Mouse (Mus musculus) heart, postnatal 0 days (tissue): ENCODE measurements around the gene Inpp5d. TPM values are rescaled to one million over a fixed set of nuclear protein-coding genes. Genes with fewer than 3 reads are reported as not detected.
A peak's percentile ranks its signal among the peaks of the same experiment; 100 is the strongest.

Source experiments
- ATAC-seq: fragments of 200-750 bp; cut with Nextera tagmentation; 2 replicates; pipeline ENCODE4 v1.8.0; 2017; ENCODE audit warnings: low read depth, moderate number of reproducible peaks, moderate library complexity; ENCODE audit not compliant: insufficient read depth
- DNase-seq: peaks from one replicate; pipeline ENCODE4 v3.0.0-alpha.2; 2016; ENCODE audit warnings: low spot score
- H3K27ac ChIP-seq: fragments of 300-500 bp; sonication (generic); 2 replicates; pipeline ENCODE4 v1.5.1; 2014; ENCODE audit warnings: low read depth, mild to moderate bottlenecking
- H3K27me3 ChIP-seq: fragments of 300-500 bp; sonication (generic); 2 replicates; pipeline ENCODE4 v1.6.1; 2014; ENCODE audit warnings: low read length, mixed read lengths; ENCODE audit not compliant: control insufficient read depth, insufficient read depth
- H3K36me3 ChIP-seq: fragments of 300-500 bp; sonication (generic); replicated peaks from 2 replicates; pipeline ENCODE4 v1.6.1; 2014; ENCODE audit warnings: low read length, mixed read lengths; ENCODE audit not compliant: control insufficient read depth, insufficient read depth
- H3K4me1 ChIP-seq: fragments of 300-500 bp; sonication (generic); 2 replicates; pipeline ENCODE4 v1.6.1; 2014; ENCODE audit warnings: antibody characterized with exemption; ENCODE audit not compliant: control insufficient read depth, insufficient read depth
- H3K4me2 ChIP-seq: fragments of 300-500 bp; sonication (generic); 2 replicates; pipeline ENCODE4 v1.6.1; 2014; ENCODE audit warnings: low read depth, mild to moderate bottlenecking, low read length, moderate library complexity
- H3K4me3 ChIP-seq: fragments of 300-500 bp; sonication (generic); 2 replicates; pipeline ENCODE4 v1.5.1; 2014; ENCODE audit warnings: low read depth, low read length
- H3K9ac ChIP-seq: fragments of 300-500 bp; sonication (generic); replicated peaks from 2 replicates; pipeline ENCODE4 v1.6.1; 2014; ENCODE audit warnings: low read depth, low read length, mixed read lengths
- H3K9me3 ChIP-seq: fragments of 300-500 bp; sonication (generic); replicated peaks from 2 replicates; pipeline ENCODE4 v1.6.1; 2016; ENCODE audit warnings: low read length; ENCODE audit not compliant: control insufficient read depth
- CTCF ChIP-seq: IDR thresholded peaks from 2 replicates; pipeline ENCODE4 v1.5.1; 2016; ENCODE audit warnings: antibody characterized with exemption, control low read depth, low read depth
- EP300 ChIP-seq: IDR thresholded peaks from 2 replicates; pipeline ENCODE4 v1.6.1; 2016; ENCODE audit warnings: antibody characterized with exemption, low read depth
- WGBS: fragments of 180-500 bp; shearing (Covaris S2); extraction: QIAGEN DNeasy Blood & Tissue Kit; methylation state at CpG from one replicate; pipeline ENCODE4 v1.1.7; 2014; 5-methylcytosine and 5-hydroxymethylcytosine counted together
- polyA plus RNA-seq: library from polyadenylated mRNA; unstranded; fragments of >200 nt; fragmentation: Nextera tagmentation; extraction: Ambion mirVana; gene quantifications from 2 replicates; pipeline ENCODE4 v1.2.1, GENCODE M21; 2015
- total RNA-seq: library from RNA; depleted of rRNA; stranded (reverse); fragments of >200 nt; gene quantifications from 2 replicates; pipeline ENCODE4 v1.2.3, GENCODE M21; 2014; ENCODE audit warnings: low replicate concordance

Gene Inpp5d
- total and polyA plus RNA-seq, 2 experiments from 2014 or later: 5.0 to 66.4 TPM

DNA sequence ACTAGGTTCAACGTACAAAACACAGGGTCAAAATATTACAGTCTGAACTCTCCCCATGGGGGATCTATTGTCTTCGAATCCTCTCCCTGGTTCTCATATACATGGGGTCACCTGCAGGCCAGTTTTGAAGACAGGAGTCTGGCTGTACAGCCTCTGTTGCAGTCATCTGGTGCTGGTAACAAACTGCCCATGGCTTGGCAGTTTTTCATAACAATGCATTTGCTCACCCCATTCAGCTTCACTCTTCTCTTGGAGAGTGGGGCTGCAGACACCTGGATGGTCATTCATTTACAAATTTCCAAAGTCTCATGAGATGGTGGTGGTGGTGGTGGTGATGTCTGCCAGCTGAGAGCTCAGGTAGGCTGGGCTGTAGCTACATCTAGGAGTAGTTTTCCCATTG, 109.0 kb downstream of the Inpp5d start:
- WGBS: 62% methylated on average over 2 of the region's 2 CpGs

DNA sequence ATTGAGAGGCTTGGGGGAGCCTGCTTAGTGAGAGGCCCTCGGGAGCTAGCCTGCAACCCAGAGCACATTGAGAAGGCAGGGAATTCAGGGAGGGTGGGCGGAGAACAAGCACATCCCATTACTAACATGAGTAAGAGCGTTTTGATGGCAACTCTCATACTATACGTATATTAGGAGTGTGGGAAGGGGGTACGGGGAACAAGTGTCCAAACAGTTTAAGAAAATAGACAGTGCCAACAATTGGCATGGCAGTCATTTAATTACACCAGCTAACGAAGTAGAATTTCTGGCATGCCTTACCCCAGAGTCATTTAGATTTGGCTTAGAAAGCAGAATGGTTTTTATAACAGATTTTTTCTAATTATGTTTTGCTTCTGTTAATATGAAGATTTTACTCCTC, 109.7 kb downstream of the Inpp5d start:
- no peak for DNase-seq
- Histone ChIP-seq H3K4me3 (no peak overlapping the region), H3K9ac (no peak overlapping the region), H3K9me3 (no peaks in the 10 kb centered on the region), H3K27me3 (no peaks in the 10 kb centered on the region), H3K4me1 (no peaks in the 10 kb centered on the region), H3K27ac (no peak overlapping the region), H3K4me2 (no peak overlapping the region), H3K36me3 (no peaks in the 10 kb centered on the region)
- no peak for ATAC-seq
- TF ChIP-seq EP300 (no peak), CTCF (no peak)
- WGBS: 72% methylated on average over 6 of the region's 6 CpGs

More for the DNA sequence above, 109.0 kb downstream of the Inpp5d start:
- Histone ChIP-seq H3K4me2 (no peak overlapping the region), H3K27me3 (no peaks in the 10 kb centered on the region), H3K27ac (no peak overlapping the region), H3K4me3 (no peak overlapping the region), H3K4me1 (no peaks in the 10 kb centered on the region), H3K9me3 (no peaks in the 10 kb centered on the region), H3K36me3 (no peaks in the 10 kb centered on the region), H3K9ac (no peak overlapping the region)
- TF ChIP-seq EP300: no peak
- no peak for TF ChIP-seq CTCF
- no peak for DNase-seq
- no peak for ATAC-seq

DNA sequence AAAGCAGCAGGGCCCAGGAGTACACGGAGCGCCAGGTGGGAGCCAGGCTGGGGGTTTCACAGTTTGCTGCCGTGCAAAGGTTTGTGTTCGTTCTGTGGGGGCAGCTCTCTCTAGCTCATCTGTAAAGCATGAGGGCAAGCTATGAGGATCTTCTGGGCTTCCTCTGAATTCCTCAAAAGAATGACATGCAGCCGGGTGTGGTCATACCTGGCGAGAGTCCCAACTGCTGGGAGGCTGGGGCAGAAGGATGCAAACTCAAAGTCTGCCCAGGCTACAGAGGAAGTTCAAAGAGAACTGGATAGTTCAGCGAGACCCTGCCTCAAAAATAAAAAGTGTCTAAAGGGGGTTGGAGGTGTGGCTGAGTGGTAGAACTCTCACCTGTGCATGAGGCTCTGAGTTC, 110.2 kb downstream of the Inpp5d start:
- ATAC-seq (no peak), DNase-seq (no peak)
- Histone ChIP-seq H3K4me1 (no peaks in the 10 kb centered on the region), H3K9me3 (no peaks in the 10 kb centered on the region), H3K4me3 (no peak overlapping the region), H3K27me3 (no peaks in the 10 kb centered on the region), H3K9ac (no peak overlapping the region), H3K27ac (no peak overlapping the region), H3K4me2 (no peak overlapping the region), H3K36me3 (no peaks in the 10 kb centered on the region)
- TF ChIP-seq EP300 (no peak), CTCF (no peak)
- 73% methylated on average over 7 of the region's 7 CpGs for WGBS

DNA sequence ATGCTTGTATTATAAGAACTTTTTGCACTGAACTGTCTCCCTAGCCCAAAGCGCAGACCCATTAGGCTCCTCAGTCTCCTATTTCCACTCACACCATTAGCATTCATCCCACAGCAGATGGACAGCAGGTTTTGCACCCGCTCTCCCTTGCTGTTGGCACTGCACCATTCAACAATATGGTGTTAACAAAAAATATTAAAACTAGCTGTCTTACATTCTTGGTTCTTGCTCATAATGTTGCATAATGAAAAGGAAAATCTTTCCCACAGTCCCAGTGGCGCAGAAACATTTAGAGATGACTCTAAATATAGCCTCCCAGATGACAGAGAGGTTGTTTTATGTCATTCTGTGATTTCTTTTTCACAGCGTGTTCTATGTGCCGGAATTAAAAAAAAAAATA, 113.1 kb downstream of the Inpp5d start:
- Histone ChIP-seq H3K9ac (no peak overlapping the region), H3K27me3 (no peaks in the 10 kb centered on the region), H3K27ac (no peak overlapping the region), H3K4me2 (no peak overlapping the region), H3K9me3 (no peaks in the 10 kb centered on the region), H3K4me3 (no peak overlapping the region), H3K4me1 (no peaks in the 10 kb centered on the region), H3K36me3 (no peaks in the 10 kb centered on the region)
- TF ChIP-seq CTCF (no peak), EP300 (no peak)
- 69% methylated on average over 5 of the region's 5 CpGs for WGBS
- ATAC-seq (no peak), DNase-seq (no peak)

DNA sequence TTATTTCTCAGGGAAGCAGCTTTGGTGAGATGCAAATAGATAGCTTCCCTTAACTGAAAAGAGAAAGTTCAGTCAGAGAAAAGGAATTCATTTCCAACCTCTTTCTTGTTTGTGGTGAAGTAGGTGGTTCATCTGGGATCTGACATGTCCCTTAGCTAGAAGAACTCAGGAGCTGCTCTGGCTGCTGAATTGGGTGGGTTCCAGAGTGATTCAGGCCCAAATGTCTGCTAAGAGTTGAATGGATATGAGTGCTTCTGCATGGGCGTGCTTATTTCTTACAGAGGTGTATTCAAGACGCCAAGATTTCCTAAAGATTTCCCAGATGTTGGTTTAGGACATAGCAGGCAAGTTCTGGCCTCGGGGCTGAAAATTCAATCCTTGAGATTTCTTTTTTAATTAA, 114.0 kb downstream of the Inpp5d start:
- Histone ChIP-seq H3K27ac (no peak overlapping the region), H3K9me3 (no peaks in the 10 kb centered on the region), H3K4me1 (no peaks in the 10 kb centered on the region), H3K27me3 (no peaks in the 10 kb centered on the region), H3K4me2 (no peak overlapping the region), H3K36me3 (no peaks in the 10 kb centered on the region), H3K4me3 (no peak overlapping the region), H3K9ac (no peak overlapping the region)
- 66% methylated on average over 3 of the region's 3 CpGs for WGBS
- TF ChIP-seq CTCF: no peak
- no peak for TF ChIP-seq EP300
- ATAC-seq (no peak), DNase-seq (no peak)

DNA sequence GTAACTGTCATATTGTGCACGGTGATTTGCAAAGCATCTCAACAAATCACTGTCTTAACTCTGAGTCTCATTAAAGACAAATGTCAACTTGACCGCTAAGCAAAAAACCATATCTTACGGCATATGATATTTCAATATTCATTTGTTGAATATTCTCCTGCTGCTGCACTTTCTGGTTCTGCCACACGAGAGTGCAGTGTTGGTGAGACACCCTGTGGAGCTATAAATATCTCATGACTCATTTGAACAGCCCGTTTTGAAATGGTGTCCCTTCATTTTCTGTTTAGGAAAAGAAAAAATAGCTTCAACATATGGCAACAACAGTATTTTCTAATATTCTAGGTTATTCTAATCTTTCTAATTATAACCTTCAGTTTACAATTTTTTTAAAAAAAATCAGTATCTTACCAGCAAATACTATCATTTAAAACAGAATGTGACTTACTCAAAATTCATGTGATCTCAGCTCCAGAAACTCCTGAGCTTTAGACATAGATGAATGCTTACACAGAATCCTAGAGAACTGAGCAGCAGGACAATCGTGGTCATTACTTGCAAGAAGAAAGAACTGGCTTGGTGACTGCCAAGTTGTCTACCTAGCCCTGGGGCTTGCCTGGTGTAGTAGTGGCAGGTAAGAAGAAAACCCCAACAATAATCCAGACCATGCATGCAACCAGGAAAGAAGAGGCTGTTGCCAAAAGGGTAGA, 120.6 kb downstream of the Inpp5d start:
- Histone ChIP-seq H3K27me3 (no peaks in the 10 kb centered on the region), H3K4me3 (no peak overlapping the region), H3K9me3 (no peaks in the 10 kb centered on the region), H3K27ac (no peak overlapping the region), H3K4me1 (no peaks in the 10 kb centered on the region), H3K9ac (no peak overlapping the region), H3K36me3 (no peaks in the 10 kb centered on the region), H3K4me2 (no peak overlapping the region)
- WGBS: 38% methylated on average over 6 of the region's 6 CpGs
- peak; percentile 52 for TF ChIP-seq CTCF
- TF ChIP-seq EP300: no peak
- peak; percentile 63 for DNase-seq
- peak; percentile 64; the same call in 1 of the 2 replicates for ATAC-seq
